Mouse (Mus musculus) right cerebral cortex, postnatal 4 days (tissue): ENCODE results near the gene Gm9887.
A peak's percentile ranks its signal among the peaks of the same experiment; 100 is the strongest.
"Not testable (repeated sequence)": the region's sequence is repeated elsewhere in the genome, so short reads cannot be mapped to it uniquely, and the experiment has no call there.

ENCODE experiments used
- DNase-seq: peaks from one replicate; pipeline ENCODE4 v3.0.0-alpha.2; 2022

Gm9887 gene

GRCm38 (mm10) chr12:69371854-69372671 is at the start of gene Gm9887, which contains the start of gene Arf6:
Gene Gm9887, minus strand, starts transcription at chr12:69372458.
Gene Arf6, plus strand, starts transcription at chr12:69372150.
- DNase-seq = peak; percentile 99

GRCm38 (mm10) chr12:69420716-69421115 is 48.5 kb upstream of the Gm9887 start:
- no peak for DNase-seq

- DNase-seq = no peak
Measured at GRCm38 (mm10) chr12:69419606-69420005, 47.3 kb upstream of the Gm9887 start.

- no peak for DNase-seq
Measured at GRCm38 (mm10) chr12:69419017-69419605, 46.9 kb upstream of the Gm9887 start.

GRCm38 (mm10) chr12:69418606-69419005 is 46.3 kb upstream of the Gm9887 start:
- no peak for DNase-seq

- no peak for DNase-seq
Measured at GRCm38 (mm10) chr12:69417701-69418291, 45.5 kb upstream of the Gm9887 start.

GRCm38 (mm10) chr12:69416793-69417192 is 44.5 kb upstream of the Gm9887 start:
- DNase-seq = no peak

GRCm38 (mm10) chr12:69414826-69415572 is 42.7 kb upstream of the Gm9887 start:
- DNase-seq = no peak

GRCm38 (mm10) chr12:69413303-69413702 is 41.0 kb upstream of the Gm9887 start:
- no peak for DNase-seq

- DNase-seq = no peak
Measured at GRCm38 (mm10) chr12:69411936-69412335, 39.7 kb upstream of the Gm9887 start.

GRCm38 (mm10) chr12:69410767-69411166 is 38.5 kb upstream of the Gm9887 start:
- no peak for DNase-seq

GRCm38 (mm10) chr12:69402594-69403167 is 30.4 kb upstream of the Gm9887 start:
- no peak for DNase-seq

GRCm38 (mm10) chr12:69402100-69402499 is 29.8 kb upstream of the Gm9887 start:
- DNase-seq = no peak

GRCm38 (mm10) chr12:69400871-69401286 is 28.6 kb upstream of the Gm9887 start:
- DNase-seq = no peak

GRCm38 (mm10) chr12:69400367-69400766 is 28.1 kb upstream of the Gm9887 start:
- no peak for DNase-seq

- no peak for DNase-seq
Measured at GRCm38 (mm10) chr12:69394456-69394855, 22.2 kb upstream of the Gm9887 start.

GRCm38 (mm10) chr12:69393076-69393475 is 20.8 kb upstream of the Gm9887 start:
- no peak for DNase-seq

GRCm38 (mm10) chr12:69390000-69390698 is 17.9 kb upstream of the Gm9887 start:
- no peak for DNase-seq

- DNase-seq = no peak
Measured at GRCm38 (mm10) chr12:69389273-69389938, 17.1 kb upstream of the Gm9887 start.

GRCm38 (mm10) chr12:69388321-69388869 is 16.1 kb upstream of the Gm9887 start:
- DNase-seq = no peak

GRCm38 (mm10) chr12:69386281-69386732 is 14.0 kb upstream of the Gm9887 start:
- not testable (repeated sequence) for DNase-seq
